Mouse (Mus musculus) bone marrow macrophage, adult 2 months (primary cell): ENCODE measurements around the gene Haao.

Source experiments
- CTCF ChIP-seq: IDR thresholded peaks from 2 replicates; pipeline ENCODE4 v1.5.1; 2012; ENCODE audit warnings: low read depth, mild to moderate bottlenecking, low read length, moderate library complexity
- POLR2A ChIP-seq: IDR thresholded peaks from 2 replicates; pipeline ENCODE4 v1.6.1; 2012; ENCODE audit warnings: mild to moderate bottlenecking, low read depth, low read length, borderline replicate concordance

- no peak for TF ChIP-seq POLR2A
- TF ChIP-seq CTCF, result no peak
Measured at GRCm38 (mm10) chr17:83847815-83848214, at the start of gene Haao.
